Mouse (Mus musculus): ENCODE measurements around the gene Fam71e1. TPM values are rescaled to one million over a fixed set of nuclear protein-coding genes. Genes with fewer than 3 reads are reported as not detected.

Fam71e1 gene
- polyA plus RNA-seq, 1 experiment = 9.5 TPM

DNA sequence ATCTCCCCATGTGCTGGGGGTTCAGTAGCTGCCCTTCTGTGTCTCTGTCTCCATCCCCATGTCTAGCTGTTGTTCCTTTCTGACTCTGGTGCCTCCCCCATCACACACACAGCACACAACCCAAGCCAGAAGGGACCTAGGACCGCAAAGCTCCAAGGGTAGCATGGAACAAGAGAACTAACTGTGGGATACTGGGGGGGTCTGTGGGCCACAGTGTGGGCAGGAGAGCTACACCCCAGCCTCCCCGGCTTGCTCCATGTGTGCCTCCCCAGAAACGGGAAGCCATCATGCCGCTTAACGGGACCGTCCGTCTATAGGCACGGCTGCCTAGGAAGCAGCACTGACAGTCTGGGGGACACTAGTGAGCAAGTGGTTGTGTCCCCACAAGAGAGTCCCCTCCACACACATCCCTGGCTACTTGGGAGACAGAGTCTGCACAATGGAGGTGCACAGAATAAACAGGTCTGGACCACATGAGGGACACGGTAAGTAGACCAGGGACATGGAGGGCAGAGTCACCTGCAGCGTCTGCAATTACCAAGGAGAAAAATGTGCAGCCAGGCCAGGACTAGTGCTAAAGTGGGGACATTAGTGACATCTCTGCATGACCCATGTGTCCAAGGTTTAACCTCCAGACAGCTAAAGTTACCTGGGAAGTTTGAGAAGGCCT is 32.7 kb upstream of the Fam71e1 start:
- Histone ChIP-seq H3K4me1 (ENCODE audit: control insufficient read depth, insufficient read depth, low read length) (peaks cover 5% of the 10 kb centered on the region), H3K4me3 (replicated peaks; ENCODE audit: extremely low read depth, low read depth, low read length) (no peak overlapping the region)
- TF ChIP-seq CTCF (IDR thresholded peaks at IDR 0.05; ENCODE audit: insufficient read depth, low read length) (no peak), POLR2A (IDR thresholded peaks at IDR 0.05; ENCODE audit: borderline replicate concordance, extremely low read depth, low read depth, low read length) (no peak)
- no peak for DNase-seq
- 76% methylated on average over 10 of the region's 10 CpGs for WGBS

DNA sequence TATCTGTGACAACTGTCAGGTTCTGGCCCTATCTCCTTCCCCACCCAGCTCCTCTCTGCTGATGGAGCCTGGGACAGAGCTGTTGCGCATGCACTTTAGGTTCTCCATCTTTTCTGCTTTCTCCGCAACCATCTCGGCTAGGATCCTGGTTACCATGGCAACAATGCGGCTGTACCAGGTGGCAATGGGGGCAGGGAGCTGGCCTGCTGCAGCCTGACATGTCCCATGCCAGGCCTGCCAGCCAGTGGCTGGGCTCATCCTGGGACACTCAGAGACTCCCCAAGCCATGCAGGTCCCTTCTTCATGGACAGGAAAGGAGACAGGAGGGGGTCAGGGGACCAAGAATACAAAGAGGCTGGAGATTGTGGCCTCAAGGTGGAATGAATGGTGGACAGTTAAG is 31.9 kb upstream of the Fam71e1 start:
- WGBS = 39% methylated on average over 4 of the region's 4 CpGs
- peaks cover 8% of the 10 kb centered on the region for H3K4me1 ChIP-seq (ENCODE audit: control insufficient read depth, insufficient read depth, low read length)
- TF ChIP-seq CTCF (IDR thresholded peaks at IDR 0.05; ENCODE audit: insufficient read depth, low read length) (no peak), POLR2A (IDR thresholded peaks at IDR 0.05; ENCODE audit: borderline replicate concordance, extremely low read depth, low read depth, low read length) (no peak)
- no peak overlapping the region for H3K4me3 ChIP-seq (replicated peaks; ENCODE audit: extremely low read depth, low read depth, low read length)
- no peak for DNase-seq

DNA sequence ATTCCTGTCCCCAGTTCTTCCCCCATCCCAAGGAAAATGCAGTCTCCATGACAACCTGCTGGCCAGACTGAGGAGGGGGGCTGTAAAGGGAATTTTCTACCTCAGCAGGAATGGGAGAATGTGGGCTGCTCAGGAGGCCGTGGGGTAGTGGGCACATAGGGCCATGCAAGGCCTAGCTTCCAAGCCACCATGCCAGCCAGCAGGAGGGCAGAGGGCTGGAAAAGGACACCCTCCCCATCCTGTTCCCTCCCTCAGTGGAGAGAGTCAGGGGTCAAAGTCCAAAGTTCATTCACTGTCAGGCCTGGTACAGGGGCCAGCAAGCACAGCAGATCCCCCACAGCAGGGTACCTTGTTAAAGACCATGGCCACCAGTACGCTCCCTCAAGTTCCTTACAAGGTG is 31.3 kb upstream of the Fam71e1 start, which contains the start of gene Aspdh:
TSS of gene Aspdh (plus strand) at position 281 of the 400 bp plus-strand sequence.
- Histone ChIP-seq H3K4me3 (replicated peaks; ENCODE audit: extremely low read depth, low read depth, low read length) (no peak within 1 kb of the TSS), H3K4me1 (ENCODE audit: control insufficient read depth, insufficient read depth, low read length) (peaks cover 8% of the 10 kb centered on the region)
- TF ChIP-seq CTCF (IDR thresholded peaks at IDR 0.05; ENCODE audit: insufficient read depth, low read length) = no peak
- no peak for TF ChIP-seq POLR2A (IDR thresholded peaks at IDR 0.05; ENCODE audit: borderline replicate concordance, extremely low read depth, low read depth, low read length)
- WGBS = 76% methylated on average over 2 of the region's 2 CpGs
- no peak for DNase-seq

DNA sequence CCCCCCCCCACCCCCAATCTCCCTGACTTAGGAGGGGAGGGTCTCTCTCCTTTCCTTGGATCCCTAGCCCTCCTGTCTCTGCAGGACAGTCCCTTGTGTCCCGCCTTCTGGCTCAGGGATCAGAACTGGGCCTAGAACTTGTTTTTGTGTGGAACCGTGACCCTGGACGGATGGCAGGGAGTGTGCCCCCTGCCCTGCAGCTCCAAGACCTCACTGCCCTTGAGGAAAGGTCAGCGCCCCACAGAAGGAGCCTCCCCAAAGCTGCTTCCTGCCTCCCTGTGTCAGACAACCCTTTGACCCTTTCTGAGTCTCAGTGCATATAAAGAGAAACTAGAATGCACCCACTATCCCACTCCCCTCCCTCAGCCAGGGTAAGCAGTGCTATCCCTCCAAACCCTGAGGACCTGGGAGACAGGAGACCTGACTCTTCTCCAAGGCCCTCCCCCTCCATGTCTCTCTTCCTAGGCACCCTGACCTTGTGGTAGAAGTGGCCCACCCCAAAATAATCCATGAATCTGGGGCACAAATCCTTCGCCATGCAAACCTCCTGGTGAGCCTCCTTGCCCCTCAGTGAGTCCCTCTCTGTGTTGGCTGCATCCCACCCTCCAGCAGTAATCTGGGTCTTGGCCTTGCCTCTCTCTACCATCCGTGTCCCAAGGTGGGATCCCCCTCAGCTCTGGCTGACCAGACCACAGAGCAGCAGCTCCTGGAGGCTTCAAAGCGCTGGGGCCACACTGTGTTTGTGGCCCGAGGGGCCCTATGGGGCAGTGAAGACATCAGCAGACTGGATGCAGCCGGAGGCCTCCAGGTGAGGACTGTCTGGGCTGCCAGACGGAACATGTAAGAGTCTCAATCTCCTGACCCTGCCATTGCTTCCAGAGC is 30.1 kb upstream of the Fam71e1 start:
- DNase-seq = no peak
- TF ChIP-seq POLR2A (IDR thresholded peaks at IDR 0.05; ENCODE audit: borderline replicate concordance, extremely low read depth, low read depth, low read length) (no peak), CTCF (IDR thresholded peaks at IDR 0.05; ENCODE audit: insufficient read depth, low read length) (no peak)
- Histone ChIP-seq H3K4me3 (replicated peaks; ENCODE audit: extremely low read depth, low read depth, low read length) (no peak overlapping the region), H3K4me1 (ENCODE audit: control insufficient read depth, insufficient read depth, low read length) (peaks cover 8% of the 10 kb centered on the region)
- WGBS = 77% methylated on average over 10 of the region's 10 CpGs

DNA sequence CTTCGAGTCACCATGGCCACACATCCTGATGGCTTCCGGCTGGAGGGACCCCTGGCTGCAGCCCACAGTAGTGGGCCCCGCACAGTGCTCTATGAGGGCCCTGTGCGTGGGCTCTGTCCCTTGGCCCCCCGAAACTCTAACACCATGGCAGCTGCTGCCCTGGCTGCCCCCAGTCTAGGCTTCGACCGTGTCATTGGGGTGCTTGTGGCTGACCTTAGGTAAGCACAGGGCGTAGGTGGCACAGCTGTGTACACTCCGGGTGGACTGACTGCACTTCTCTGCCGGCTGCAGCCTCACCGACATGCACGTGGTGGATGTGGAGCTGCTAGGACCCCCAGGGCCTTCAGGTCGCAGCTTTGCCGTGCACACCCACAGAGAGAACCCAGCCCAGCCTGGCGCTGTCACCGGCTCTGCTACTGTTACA is 29.5 kb upstream of the Fam71e1 start:
- WGBS = 84% methylated on average over 16 of the region's 16 CpGs
- TF ChIP-seq POLR2A (IDR thresholded peaks at IDR 0.05; ENCODE audit: borderline replicate concordance, extremely low read depth, low read depth, low read length) (no peak), CTCF (IDR thresholded peaks at IDR 0.05; ENCODE audit: insufficient read depth, low read length) (no peak)
- Histone ChIP-seq H3K4me1 (ENCODE audit: control insufficient read depth, insufficient read depth, low read length) (peaks cover 8% of the 10 kb centered on the region), H3K4me3 (replicated peaks; ENCODE audit: extremely low read depth, low read depth, low read length) (no peak overlapping the region)
- DNase-seq = no peak

DNA sequence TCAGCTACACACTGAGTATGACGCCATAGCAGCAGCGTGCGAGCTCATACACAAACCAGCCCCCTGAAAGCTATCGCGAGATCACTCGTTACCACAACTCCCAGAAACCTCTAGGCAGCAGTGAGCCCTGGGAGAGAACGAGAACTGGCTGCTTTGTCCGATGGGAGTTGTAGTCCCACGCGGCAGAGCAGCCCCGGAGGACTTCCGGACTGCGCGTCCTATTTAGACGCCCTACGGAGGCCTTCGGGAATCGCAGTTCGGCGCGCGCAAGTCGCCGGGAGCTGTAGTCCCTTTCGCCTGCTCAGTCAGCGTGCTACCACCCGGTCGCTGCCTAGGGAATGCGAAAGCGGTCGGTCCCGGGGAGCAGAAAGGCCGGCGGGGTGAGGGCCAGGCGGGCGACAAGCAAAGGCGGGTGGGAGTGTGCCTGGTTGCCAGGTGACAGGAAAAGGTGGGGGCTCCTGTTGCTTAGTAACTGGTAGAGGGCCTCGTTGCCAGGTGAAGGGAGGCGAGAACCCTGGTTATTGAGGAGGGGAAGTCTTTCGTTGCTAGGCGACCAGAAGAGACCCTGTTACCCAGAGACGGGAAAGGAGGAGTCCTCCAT is 28.5 kb upstream of the Fam71e1 start, which contains the start of gene Josd2:
TSS of gene Josd2 (plus strand) at position 170 of the 601 bp plus-strand sequence.
- TF ChIP-seq POLR2A (IDR thresholded peaks at IDR 0.05; ENCODE audit: borderline replicate concordance, extremely low read depth, low read depth, low read length) (peak; percentile 77; the same call in 1 of the 2 replicates), CTCF (IDR thresholded peaks at IDR 0.05; ENCODE audit: insufficient read depth, low read length) (no peak)
- peak; percentile 89 for DNase-seq
- H3K4me1 ChIP-seq (ENCODE audit: control insufficient read depth, insufficient read depth, low read length) = peaks cover 9% of the 10 kb centered on the region

DNA sequence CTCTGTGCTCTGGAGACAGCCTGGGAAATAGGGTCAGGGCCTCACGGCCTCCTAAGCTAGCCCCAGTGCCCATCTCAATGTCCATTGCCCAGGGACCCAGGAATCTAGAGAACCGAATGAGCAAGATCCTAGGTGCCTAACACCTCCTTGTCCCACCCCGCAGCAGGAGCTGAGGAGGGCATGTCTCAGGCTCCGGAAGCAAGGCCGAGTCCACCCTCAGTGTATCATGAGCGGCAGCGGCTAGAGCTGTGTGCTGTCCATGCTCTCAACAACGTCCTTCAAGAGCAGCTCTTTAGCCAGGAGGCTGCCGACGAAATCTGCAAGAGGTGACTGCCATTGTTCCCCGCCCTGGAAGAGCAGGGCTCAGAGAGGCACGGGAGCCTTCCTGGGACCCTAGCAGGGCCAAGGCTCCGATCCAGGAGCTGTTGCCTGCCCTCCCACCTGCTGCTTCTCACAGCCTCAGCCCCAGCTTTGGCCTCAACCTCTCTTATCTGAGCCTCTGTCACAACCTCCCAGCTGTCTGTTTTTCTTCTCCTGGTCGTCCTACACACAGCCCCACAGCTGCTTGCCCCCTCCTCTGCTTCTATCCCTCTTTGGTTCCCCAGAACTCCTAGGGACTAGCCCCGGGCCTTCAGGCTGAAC is 27.6 kb upstream of the Fam71e1 start:
- peak; percentile 15 for DNase-seq
- H3K4me1 ChIP-seq (ENCODE audit: control insufficient read depth, insufficient read depth, low read length) = peaks cover 13% of the 10 kb centered on the region
- H3K4me3 ChIP-seq (replicated peaks; ENCODE audit: extremely low read depth, low read depth, low read length) = peak overlapping the region; percentile 65
- TF ChIP-seq POLR2A (IDR thresholded peaks at IDR 0.05; ENCODE audit: borderline replicate concordance, extremely low read depth, low read depth, low read length) (no peak), CTCF (IDR thresholded peaks at IDR 0.05; ENCODE audit: insufficient read depth, low read length) (no peak)
- WGBS = 51% methylated on average over 15 of the region's 15 CpGs

More for the DNA sequence above, 28.5 kb upstream of the Fam71e1 start, which contains the start of gene Josd2:
- H3K4me3 ChIP-seq (replicated peaks; ENCODE audit: extremely low read depth, low read depth, low read length) = peak within 1 kb of the TSS; percentile 65
- WGBS = under 1% methylated on average over 42 of the region's 42 CpGs

DNA sequence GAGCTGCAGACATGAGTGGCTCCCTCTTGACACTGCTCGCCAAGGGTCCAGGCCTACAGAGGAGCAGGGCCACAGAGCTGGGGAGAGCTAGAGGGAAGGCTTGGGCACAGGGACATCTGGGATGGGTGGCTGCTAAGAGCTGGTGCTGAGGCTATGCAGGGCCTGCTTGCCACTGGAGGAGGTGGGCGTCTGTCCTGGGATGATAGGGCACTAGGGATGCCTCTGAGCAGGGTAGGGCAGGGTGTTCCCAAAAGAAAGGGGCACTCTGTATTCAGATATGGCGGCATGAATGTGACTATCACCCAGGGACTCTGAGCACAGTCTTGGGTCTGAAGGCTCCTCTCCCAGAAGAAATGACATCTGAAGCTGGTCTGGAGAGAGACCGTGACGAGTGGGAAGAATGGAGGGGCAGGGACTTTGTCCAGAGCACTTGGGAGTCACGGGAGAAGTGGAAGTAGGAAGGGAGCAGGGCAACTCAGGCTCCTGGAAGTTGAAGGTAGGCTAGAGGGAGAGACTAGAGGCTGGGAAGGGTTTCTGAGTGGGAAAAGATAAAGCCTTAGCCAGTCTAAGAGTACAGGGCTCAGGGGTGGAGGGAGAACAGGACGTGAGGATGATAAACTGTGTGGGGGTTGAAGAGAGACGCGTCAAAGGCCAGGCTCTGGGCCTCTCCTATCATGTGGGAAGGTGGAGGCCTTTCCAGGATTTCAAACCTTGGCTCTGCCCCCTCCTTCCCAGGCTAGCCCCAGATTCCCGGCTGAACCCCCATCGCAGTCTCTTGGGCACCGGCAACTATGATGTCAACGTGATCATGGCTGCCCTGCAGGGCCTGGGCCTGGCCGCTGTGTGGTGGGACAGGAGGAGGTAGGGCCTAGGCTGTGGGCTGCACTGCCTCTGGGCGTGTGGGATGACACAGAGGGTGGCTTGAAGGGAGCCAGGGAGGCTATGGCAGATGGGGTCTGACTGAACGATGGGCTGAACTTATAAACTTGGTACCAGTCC is 26.4 kb upstream of the Fam71e1 start:
- TF ChIP-seq POLR2A (IDR thresholded peaks at IDR 0.05; ENCODE audit: borderline replicate concordance, extremely low read depth, low read depth, low read length) (no peak), CTCF (IDR thresholded peaks at IDR 0.05; ENCODE audit: insufficient read depth, low read length) (no peak)
- WGBS = 81% methylated on average over 16 of the region's 16 CpGs
- Histone ChIP-seq H3K4me1 (ENCODE audit: control insufficient read depth, insufficient read depth, low read length) (peaks cover 13% of the 10 kb centered on the region), H3K4me3 (replicated peaks; ENCODE audit: extremely low read depth, low read depth, low read length) (no peak overlapping the region)
- no peak for DNase-seq
